Mouse (Mus musculus): ENCODE results near the gene Socs5. TPM values are rescaled to one million over a fixed set of nuclear protein-coding genes. Genes with fewer than 3 reads are reported as not detected.

The Socs5 gene
- polyA plus RNA-seq, 1 experiment from 2014 or later = 15.6 TPM

DNA sequence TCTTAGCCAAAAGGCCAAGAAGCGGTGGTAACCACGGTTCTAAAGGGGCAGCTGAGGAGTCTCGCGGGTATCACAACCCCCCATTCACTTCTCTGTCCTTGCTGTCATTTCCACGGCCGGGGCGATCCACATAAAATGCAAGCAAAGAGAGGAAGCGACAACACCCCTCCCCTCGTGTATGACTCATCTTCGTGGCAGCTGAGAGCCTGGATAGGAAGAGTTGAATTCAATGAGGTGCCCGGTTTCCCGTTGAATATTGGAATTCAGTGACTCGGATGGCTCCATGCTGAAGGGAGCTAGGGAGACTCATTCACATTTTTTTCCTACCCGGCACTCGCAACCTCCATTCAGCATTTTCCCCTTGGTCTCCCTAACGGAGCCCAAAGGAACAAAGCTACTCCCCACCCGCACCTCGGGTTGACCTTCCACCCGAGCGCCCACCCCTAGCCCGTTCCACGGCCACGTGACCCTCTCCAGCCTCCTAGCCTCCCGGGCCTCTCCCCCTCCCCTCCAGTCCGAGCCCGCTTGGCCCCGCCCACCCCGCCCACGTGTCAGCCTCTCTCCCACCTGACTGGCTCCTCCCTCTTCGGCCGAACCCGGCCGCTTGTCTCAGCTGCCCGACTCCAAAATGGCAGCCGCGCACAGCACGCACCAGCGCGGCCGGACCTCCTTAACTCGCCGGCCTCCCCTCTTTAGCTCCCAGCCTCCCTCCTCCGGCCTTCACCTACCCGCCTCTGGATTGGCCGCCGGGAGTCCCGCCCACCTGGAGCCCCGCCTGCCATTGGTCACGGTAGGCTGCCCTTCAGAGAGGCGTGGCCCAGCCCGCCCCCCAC is 572 bp upstream of the Socs5 start:
- H3K27ac ChIP-seq (replicated peaks in 1 of 2; ENCODE audit: control insufficient read depth in 1 of 2, insufficient read depth in 1 of 2, low read depth in 2 of 2, low read length in 2 of 2) = peak overlapping the region; percentile 78 to 90
- peak overlapping the region; percentile 66 to 86 for H3K4me3 ChIP-seq (ENCODE audit: control insufficient read depth in 1 of 2, insufficient read depth in 1 of 2, low read depth in 1 of 2, low read length in 2 of 2)
- peaks cover 6 to 23% of the 10 kb centered on the region in 2 experiments; a peak in 3 of 4 replicates for H3K4me1 ChIP-seq (ENCODE audit: control insufficient read depth in 2 of 2, insufficient read depth in 2 of 2, low read length in 2 of 2)
- peak overlapping the region; percentile 84 for H3K9ac ChIP-seq (ENCODE audit: low read length)
- 1% methylated on average over 43 of the region's 51 CpGs for WGBS
- ATAC-seq (ENCODE audit: insufficient number of reproducible peaks, insufficient read depth, low FRiP score, low read depth) = peak; percentile 99
- peak overlapping the region; percentile 74 for H3K4me2 ChIP-seq (ENCODE audit: low read length)
- H3K9me3 ChIP-seq (ENCODE audit: control insufficient read depth, low read length) = no peaks in the 10 kb centered on the region
- no peaks in the 10 kb centered on the region for H3K36me3 ChIP-seq (ENCODE audit: control insufficient read depth, insufficient read depth, low read length)
- H3K27me3 ChIP-seq (ENCODE audit: control insufficient read depth, insufficient read depth, low read length) = no peaks in the 10 kb centered on the region

GRCm38 (mm10) chr17:87108507-87109292 is 1.2 kb downstream of the Socs5 start:
- no peaks in the 10 kb centered on the region for H3K36me3 ChIP-seq (ENCODE audit: control insufficient read depth, insufficient read depth, low read length)
- peaks cover 0 to 23% of the 10 kb centered on the region in 2 experiments for H3K4me1 ChIP-seq (ENCODE audit: control insufficient read depth in 2 of 2, insufficient read depth in 2 of 2, low read length in 2 of 2)
- peak overlapping the region; percentile 74 for H3K4me2 ChIP-seq (ENCODE audit: low read length)
- H3K4me3 ChIP-seq (ENCODE audit: control insufficient read depth in 1 of 2, insufficient read depth in 1 of 2, low read depth in 1 of 2, low read length in 2 of 2) = peak overlapping the region; percentile 86 to 97
- WGBS = 51% methylated on average over 13 of the region's 13 CpGs
- ATAC-seq (ENCODE audit: insufficient number of reproducible peaks, insufficient read depth, low FRiP score, low read depth) = no peak
- H3K9ac ChIP-seq (ENCODE audit: low read length) = peak overlapping the region; percentile 84
- no peaks in the 10 kb centered on the region for H3K27me3 ChIP-seq (ENCODE audit: control insufficient read depth, insufficient read depth, low read length)
- no peaks in the 10 kb centered on the region for H3K9me3 ChIP-seq (ENCODE audit: control insufficient read depth, low read length)
- peak overlapping the region in 1 of 2 experiments; percentile 90; a peak in 2 of 4 replicates for H3K27ac ChIP-seq (replicated peaks in 1 of 2; ENCODE audit: control insufficient read depth in 1 of 2, insufficient read depth in 1 of 2, low read depth in 2 of 2, low read length in 2 of 2)

DNA sequence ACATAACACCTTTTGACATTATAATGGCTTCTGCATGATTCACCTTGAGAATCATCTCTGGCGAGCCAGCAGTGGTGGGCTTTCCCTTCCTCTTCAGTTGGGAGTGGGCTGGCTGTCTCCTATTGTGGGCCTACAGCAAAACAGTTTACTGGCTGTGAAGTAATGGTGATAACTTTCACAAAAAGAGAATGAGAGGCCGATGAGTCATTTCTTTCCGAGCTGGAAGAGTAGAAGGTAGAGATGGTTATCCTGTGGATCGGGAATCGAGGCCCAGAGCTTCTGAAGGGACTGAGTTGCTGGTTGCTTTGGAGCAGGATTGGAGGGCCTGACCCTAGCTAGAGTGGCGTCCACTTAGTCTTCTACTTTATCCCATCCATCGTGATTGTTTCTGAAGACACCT is 2.0 kb downstream of the Socs5 start:
- peaks cover 0 to 23% of the 10 kb centered on the region in 2 experiments for H3K4me1 ChIP-seq (ENCODE audit: control insufficient read depth in 2 of 2, insufficient read depth in 2 of 2, low read length in 2 of 2)
- no peaks in the 10 kb centered on the region for H3K9me3 ChIP-seq (ENCODE audit: control insufficient read depth, low read length)
- no peaks in the 10 kb centered on the region for H3K27me3 ChIP-seq (ENCODE audit: control insufficient read depth, insufficient read depth, low read length)
- no peak for ATAC-seq (ENCODE audit: insufficient number of reproducible peaks, insufficient read depth, low FRiP score, low read depth)
- peak overlapping the region; percentile 36; the same call in 1 of the 2 replicates for H3K4me2 ChIP-seq (ENCODE audit: low read length)
- WGBS = 60% methylated on average over 7 of the region's 7 CpGs
- H3K4me3 ChIP-seq (ENCODE audit: control insufficient read depth in 1 of 2, insufficient read depth in 1 of 2, low read depth in 1 of 2, low read length in 2 of 2) = no peak overlapping the region
- no peak overlapping the region for H3K9ac ChIP-seq (ENCODE audit: low read length)
- H3K27ac ChIP-seq (replicated peaks in 1 of 2; ENCODE audit: control insufficient read depth in 1 of 2, insufficient read depth in 1 of 2, low read depth in 2 of 2, low read length in 2 of 2) = no peak overlapping the region
- H3K36me3 ChIP-seq (ENCODE audit: control insufficient read depth, insufficient read depth, low read length) = no peaks in the 10 kb centered on the region

DNA sequence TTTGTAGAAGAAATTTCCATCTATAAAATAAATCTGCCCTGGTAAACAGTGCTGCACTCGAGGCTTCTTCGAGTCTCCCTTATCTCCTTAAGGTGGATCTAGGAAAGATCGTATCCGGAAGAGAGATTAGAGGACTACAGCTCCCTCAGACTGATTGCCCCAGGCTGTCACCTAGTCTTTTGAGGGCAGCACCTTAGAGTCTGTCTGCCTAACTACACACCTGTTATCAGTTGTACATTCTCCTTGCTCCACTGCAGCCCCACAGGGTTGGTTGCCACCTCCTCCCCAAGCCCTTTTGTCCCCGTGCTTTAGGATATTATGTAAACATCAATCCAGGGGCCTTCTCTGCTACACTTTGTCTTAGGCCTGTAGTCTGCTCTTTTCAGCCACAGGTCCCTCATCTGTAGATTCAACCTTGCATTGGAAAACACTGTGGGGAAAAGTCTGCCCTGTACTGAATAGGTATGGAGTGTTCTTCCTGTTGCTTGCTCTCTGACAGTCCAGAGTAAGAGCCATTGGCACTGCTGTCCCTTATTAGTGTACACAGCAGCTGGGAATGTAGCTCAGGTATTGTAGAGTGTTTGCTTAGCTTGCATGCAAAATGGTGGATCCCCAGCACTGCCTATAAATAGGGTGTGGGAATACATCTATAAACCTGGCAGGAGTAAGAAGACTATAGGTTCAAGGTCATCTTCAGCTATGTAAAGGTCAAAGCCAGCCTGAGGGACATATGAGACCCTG is 5.5 kb downstream of the Socs5 start:
- H3K27me3 ChIP-seq (ENCODE audit: control insufficient read depth, insufficient read depth, low read length) = no peaks in the 10 kb centered on the region
- H3K4me1 ChIP-seq (ENCODE audit: control insufficient read depth in 2 of 2, insufficient read depth in 2 of 2, low read length in 2 of 2) = peaks cover 0 to 14% of the 10 kb centered on the region in 2 experiments; a peak in 3 of 4 replicates
- H3K36me3 ChIP-seq (ENCODE audit: control insufficient read depth, insufficient read depth, low read length) = no peaks in the 10 kb centered on the region
- no peak for ATAC-seq (ENCODE audit: insufficient number of reproducible peaks, insufficient read depth, low FRiP score, low read depth)
- H3K9ac ChIP-seq (ENCODE audit: low read length) = no peak overlapping the region
- WGBS = 62% methylated on average over 5 of the region's 5 CpGs
- no peaks in the 10 kb centered on the region for H3K9me3 ChIP-seq (ENCODE audit: control insufficient read depth, low read length)
- H3K27ac ChIP-seq (replicated peaks in 1 of 2; ENCODE audit: control insufficient read depth in 1 of 2, insufficient read depth in 1 of 2, low read depth in 2 of 2, low read length in 2 of 2) = no peak overlapping the region
- H3K4me2 ChIP-seq (ENCODE audit: low read length) = no peak overlapping the region
- no peak overlapping the region for H3K4me3 ChIP-seq (ENCODE audit: control insufficient read depth in 1 of 2, insufficient read depth in 1 of 2, low read depth in 1 of 2, low read length in 2 of 2)

- ATAC-seq (ENCODE audit: insufficient number of reproducible peaks, insufficient read depth, low FRiP score, low read depth) = no peak
- Histone ChIP-seq H3K27ac (replicated peaks in 1 of 2; ENCODE audit: control insufficient read depth in 1 of 2, insufficient read depth in 1 of 2, low read depth in 2 of 2, low read length in 2 of 2) (no peak overlapping the region), H3K27me3 (ENCODE audit: control insufficient read depth, insufficient read depth, low read length) (no peaks in the 10 kb centered on the region), H3K4me1 (ENCODE audit: control insufficient read depth in 2 of 2, insufficient read depth in 2 of 2, low read length in 2 of 2) (no peaks in the 10 kb centered on the region; a peak in 2 of 4 replicates), H3K9ac (ENCODE audit: low read length) (no peak overlapping the region), H3K9me3 (ENCODE audit: control insufficient read depth, low read length) (no peaks in the 10 kb centered on the region), H3K36me3 (ENCODE audit: control insufficient read depth, insufficient read depth, low read length) (no peaks in the 10 kb centered on the region), H3K4me2 (ENCODE audit: low read length) (no peak overlapping the region), H3K4me3 (ENCODE audit: control insufficient read depth in 1 of 2, insufficient read depth in 1 of 2, low read depth in 1 of 2, low read length in 2 of 2) (no peak overlapping the region)
- WGBS = 68% methylated on average over 6 of the region's 6 CpGs
Observed at GRCm38 (mm10) chr17:87115615-87116014, 8.1 kb downstream of the Socs5 start.

DNA sequence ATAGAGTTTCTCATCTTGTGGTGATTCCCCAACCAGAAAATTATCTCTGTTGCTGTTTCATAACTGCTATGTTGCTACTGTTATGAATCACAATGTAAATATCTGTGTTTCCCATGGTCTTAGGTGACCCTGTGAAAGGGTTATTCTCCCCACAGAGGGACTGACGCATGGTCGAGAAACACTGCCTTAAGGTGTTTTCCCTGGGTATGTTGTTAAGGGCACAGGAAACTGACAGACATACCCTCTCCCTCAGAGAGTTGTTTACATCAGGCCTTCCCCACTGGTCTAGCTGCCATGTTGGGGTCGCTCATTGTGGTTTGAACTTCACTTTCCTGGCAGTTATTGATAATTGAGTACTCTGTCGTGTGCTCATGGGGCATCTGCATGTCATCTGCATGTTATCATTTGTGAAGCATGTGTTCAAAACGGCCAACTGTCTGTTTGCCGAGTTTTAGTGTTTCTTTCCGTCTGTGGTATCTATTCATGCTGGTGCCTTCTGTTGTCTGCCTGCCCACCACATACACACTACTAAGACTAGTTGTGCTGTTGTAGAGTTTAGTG is 11.6 kb downstream of the Socs5 start:
- no peak overlapping the region for H3K4me2 ChIP-seq (ENCODE audit: low read length)
- no peak for ATAC-seq (ENCODE audit: insufficient number of reproducible peaks, insufficient read depth, low FRiP score, low read depth)
- H3K27ac ChIP-seq (replicated peaks in 1 of 2; ENCODE audit: control insufficient read depth in 1 of 2, insufficient read depth in 1 of 2, low read depth in 2 of 2, low read length in 2 of 2) = no peak overlapping the region
- no peaks in the 10 kb centered on the region; a peak in 1 of 4 replicates for H3K4me1 ChIP-seq (ENCODE audit: control insufficient read depth in 2 of 2, insufficient read depth in 2 of 2, low read length in 2 of 2)
- H3K4me3 ChIP-seq (ENCODE audit: control insufficient read depth in 1 of 2, insufficient read depth in 1 of 2, low read depth in 1 of 2, low read length in 2 of 2) = no peak overlapping the region
- no peaks in the 10 kb centered on the region for H3K27me3 ChIP-seq (ENCODE audit: control insufficient read depth, insufficient read depth, low read length)
- H3K9me3 ChIP-seq (ENCODE audit: control insufficient read depth, low read length) = no peaks in the 10 kb centered on the region
- no peak overlapping the region for H3K9ac ChIP-seq (ENCODE audit: low read length)
- H3K36me3 ChIP-seq (ENCODE audit: control insufficient read depth, insufficient read depth, low read length) = peaks cover 23% of the 10 kb centered on the region
- WGBS = 77% methylated on average over 7 of the region's 7 CpGs

DNA sequence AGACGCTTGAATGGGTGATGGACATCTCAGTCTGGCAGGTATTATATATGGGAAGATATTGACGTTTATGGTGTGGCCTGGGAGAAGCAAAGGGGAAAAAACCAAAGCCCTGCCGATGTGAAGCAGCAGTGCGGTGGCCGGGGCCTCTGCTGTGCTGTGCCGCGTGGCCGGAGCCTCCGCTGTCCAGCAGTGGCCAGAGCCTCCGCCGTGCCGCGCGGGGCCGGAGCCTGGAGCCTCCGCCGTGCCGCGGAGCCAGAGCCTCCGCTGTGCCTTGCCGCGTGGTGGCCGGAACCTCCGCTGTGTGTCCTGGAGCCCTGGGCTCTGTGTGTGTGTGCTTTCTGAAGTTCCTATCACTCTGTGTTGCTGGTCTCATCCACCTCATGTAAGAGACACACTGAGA is 17.9 kb downstream of the Socs5 start:
- peak overlapping the region; percentile 62 for H3K4me2 ChIP-seq (ENCODE audit: low read length)
- no peak overlapping the region for H3K27ac ChIP-seq (replicated peaks in 1 of 2; ENCODE audit: control insufficient read depth in 1 of 2, insufficient read depth in 1 of 2, low read depth in 2 of 2, low read length in 2 of 2)
- peak overlapping the region; percentile 13 to 25 for H3K4me3 ChIP-seq (ENCODE audit: control insufficient read depth in 1 of 2, insufficient read depth in 1 of 2, low read depth in 1 of 2, low read length in 2 of 2)
- ATAC-seq (ENCODE audit: insufficient number of reproducible peaks, insufficient read depth, low FRiP score, low read depth) = peak; percentile 21; the same call in 1 of the 2 replicates
- WGBS = 46% methylated on average over 24 of the region's 24 CpGs
- no peaks in the 10 kb centered on the region for H3K27me3 ChIP-seq (ENCODE audit: control insufficient read depth, insufficient read depth, low read length)
- peak overlapping the region; percentile 56 for H3K9ac ChIP-seq (ENCODE audit: low read length)
- peaks cover 28% of the 10 kb centered on the region for H3K36me3 ChIP-seq (ENCODE audit: control insufficient read depth, insufficient read depth, low read length)
- peaks cover 2 to 18% of the 10 kb centered on the region in 2 experiments for H3K4me1 ChIP-seq (ENCODE audit: control insufficient read depth in 2 of 2, insufficient read depth in 2 of 2, low read length in 2 of 2)
- no peaks in the 10 kb centered on the region for H3K9me3 ChIP-seq (ENCODE audit: control insufficient read depth, low read length)

Data from heart, embryonic 14.5 days (tissue).